Mouse (Mus musculus) spleen, adult 10 weeks (tissue): ENCODE data around the gene Ppil6. TPM values are rescaled to one million over a fixed set of nuclear protein-coding genes. Genes with fewer than 3 reads are reported as not detected.

Experiments used
- polyA plus RNA-seq: library from polyadenylated mRNA; stranded (reverse); fragments of 350-450 nt; fragmentation: Illumina TruSeq; extraction: RNeasy Lipid Tissue Mini Kit (QIAGEN cat#74804); gene quantifications from one replicate; pipeline ENCODE4 v1.2.3, GENCODE M21; 2015; ENCODE audit warnings: low replicate concordance; ENCODE audit not compliant: insufficient read depth

Ppil6 gene
- polyA plus RNA-seq: not detected

DNA sequence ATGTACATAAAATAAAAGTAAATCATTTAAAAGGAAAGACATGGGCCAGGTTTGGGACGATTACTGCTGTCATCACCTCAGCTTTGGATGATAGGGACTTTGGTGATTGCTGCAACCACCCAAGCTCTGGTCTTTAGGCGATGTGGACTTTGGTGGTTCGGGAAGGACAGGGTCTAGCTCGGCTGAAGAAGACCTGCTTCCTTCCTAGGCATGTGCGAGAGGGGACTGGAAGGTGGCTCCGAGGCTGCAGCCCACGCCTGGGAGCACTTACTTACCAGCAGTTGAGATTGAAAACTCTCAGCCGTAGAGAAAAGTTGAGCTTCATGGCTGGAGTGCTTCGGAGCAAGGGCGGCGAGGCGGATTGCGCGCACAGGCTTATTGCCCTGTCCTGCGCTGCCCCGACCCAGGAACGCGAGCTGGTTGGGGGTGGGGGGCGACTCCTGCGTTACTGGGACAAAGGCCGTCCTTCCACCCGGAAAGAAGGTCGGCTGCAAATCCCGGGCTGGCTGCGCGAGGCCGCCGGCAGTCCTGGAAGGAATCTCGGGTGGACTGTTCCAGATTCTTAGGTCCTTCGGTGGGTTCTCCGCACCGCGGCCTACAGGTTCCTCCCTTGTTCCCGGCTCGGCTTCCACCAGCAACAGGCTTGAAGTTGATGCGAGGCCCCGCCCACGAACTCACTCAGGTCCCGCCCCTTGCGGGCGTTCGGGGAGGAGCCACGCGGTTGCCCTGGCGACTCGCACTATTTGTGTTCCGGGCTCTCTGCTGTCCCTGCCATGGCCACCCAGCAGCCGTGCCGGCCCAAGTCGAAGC, at the start of gene Ppil6, which contains the start of gene Smpd2:
Gene Ppil6, plus strand, starts transcription at position 732 of the 810 bp plus-strand sequence.
Gene Smpd2, minus strand, starts transcription at position 662 of the 810 bp plus-strand sequence.

DNA sequence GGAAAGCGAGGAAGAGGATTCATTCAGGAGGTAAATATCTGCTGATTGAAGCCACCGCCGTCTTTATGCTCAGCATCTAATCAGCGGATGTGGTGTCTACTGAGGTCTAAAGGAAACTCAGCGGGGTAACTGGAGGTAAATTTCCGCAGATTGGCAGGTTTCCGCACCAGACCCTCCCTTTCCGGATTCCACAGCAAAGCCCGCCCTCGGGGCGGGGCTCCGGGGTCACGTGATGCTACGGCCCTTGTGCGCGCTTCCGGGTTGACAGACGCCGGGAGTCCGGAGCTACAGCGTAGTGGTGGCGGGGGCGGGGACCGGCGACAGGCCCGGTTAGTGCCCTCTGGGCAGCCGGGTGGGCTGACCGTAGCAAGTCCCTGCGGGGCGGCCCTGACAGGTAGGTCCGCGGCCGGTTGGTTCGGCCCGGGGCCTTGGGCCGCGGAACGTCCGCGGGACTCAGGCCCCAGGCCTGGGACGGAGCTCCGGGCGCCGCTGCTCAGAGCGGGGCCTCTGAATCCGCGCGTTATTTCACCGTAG, 40.0 kb upstream of the Ppil6 start, which contains the start of gene Zbtb24:
Gene Zbtb24, plus strand, starts transcription at position 247 of the 534 bp plus-strand sequence.

DNA sequence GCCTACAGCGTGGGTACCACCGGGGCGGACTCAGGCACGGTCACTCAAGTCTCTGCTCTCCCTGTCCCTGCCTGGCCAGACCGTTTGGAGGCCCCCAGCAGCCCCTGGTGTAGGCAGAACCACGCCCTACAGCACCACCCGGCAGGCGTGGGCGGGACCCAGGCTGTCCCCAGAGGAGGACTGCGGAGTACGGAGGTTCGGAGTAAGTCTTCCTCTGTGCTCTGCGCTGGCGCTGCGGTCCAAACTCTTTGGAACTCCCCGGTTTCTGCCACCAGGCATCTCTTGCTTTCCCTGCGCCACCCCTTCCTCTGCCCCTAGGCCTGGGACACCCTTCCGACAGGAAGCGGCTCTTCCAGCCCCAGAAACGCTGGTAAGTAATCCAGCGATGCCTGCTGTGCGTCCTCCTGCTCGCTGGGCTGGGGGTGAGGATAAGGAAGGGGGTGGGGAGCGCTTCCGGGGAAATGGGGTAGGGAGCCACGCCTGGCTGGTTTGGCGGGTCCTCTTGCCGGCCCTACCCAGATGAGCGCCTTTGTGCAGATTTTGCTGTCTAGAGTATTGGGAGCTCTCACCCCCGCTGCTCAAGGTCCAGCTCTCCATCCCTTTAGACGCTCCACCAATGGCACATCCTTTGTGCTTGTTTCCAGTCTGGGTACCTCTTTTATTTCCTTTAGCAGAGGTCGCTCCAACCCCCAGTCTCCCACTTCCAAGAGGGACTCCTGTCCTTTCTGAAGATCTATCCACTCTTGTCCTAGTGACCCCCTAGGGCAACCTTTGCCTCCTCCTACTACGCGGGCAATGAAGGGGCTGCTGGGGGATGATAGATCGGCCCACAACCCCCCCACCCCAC, 13.8 kb upstream of the Ppil6 start, which contains the start of gene Mical1:
Gene Mical1, plus strand, starts transcription at position 144 of the 847 bp plus-strand sequence.

DNA sequence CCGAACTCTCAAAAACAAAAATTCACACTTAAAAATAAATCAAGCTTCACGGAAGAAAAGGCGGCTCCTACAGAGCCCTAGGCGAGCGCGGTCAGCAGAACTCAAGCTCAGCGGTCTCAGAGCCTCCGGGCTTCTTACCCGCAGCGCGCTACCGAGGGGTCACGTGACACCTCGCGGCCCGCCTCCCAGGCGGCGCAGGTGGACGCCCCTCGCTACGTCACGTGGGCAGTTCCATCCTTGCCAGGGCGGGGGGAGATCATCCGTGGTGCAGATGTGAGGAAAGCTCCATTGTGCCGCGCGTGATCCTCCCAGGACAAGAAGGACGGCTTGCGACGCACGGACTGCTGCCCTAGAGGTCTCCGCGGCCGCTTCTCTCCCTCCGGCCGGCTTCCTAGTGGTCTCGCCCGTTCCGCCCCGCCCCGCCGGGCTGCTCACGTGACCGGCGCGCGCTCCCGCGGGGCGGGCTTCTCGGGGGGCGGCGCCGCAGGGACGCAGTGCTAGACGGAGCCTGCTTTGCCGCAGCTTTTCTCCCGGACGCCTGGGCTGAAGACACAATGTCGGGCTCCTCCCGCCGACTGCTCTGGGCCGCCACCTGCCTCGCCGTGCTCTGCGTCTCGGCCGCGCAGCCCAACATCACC, 28.9 kb downstream of the Ppil6 start, which contains the start of gene Cd164:
Gene Cd164, plus strand, starts transcription at position 434 of the 638 bp plus-strand sequence.

Other genes starting within 250 kb of the Ppil6 start
- 25.9 TPM for gene Fig4, start 187.2 kb upstream of the Ppil6 start, polyA plus RNA-seq
- gene Ak9, start 186.5 kb upstream of the Ppil6 start, polyA plus RNA-seq: 0.06 TPM
- gene Zbtb24, start 40.1 kb upstream of the Ppil6 start, polyA plus RNA-seq: 31.3 TPM
- 81.7 TPM for gene Mical1, start 14.1 kb upstream of the Ppil6 start, polyA plus RNA-seq
- gene Smpd2, start 70 bp upstream of the Ppil6 start, polyA plus RNA-seq: 22.0 TPM
- 283 TPM for gene Cd164, start 29.0 kb downstream of the Ppil6 start, polyA plus RNA-seq
- 1.8 TPM for gene Ccdc162, start 226.2 kb downstream of the Ppil6 start, polyA plus RNA-seq